Mouse (Mus musculus) forebrain, embryonic 10.5 days (tissue): ENCODE results near the gene Dhx30. TPM values are rescaled to one million over a fixed set of nuclear protein-coding genes. Genes with fewer than 3 reads are reported as not detected.

ENCODE experiments used
- DNase-seq: peaks from one replicate; pipeline ENCODE4 v3.0.0-alpha.2; 2017; ENCODE audit warnings: low spot score; ENCODE audit errors: extremely low spot score
- H3K27ac ChIP-seq: fragments of 300-500 bp; sonication (generic); 2 replicates; pipeline ENCODE4 v1.5.1; 2016; ENCODE audit warnings: mild to moderate bottlenecking
- H3K27me3 ChIP-seq: fragments of 300-500 bp; sonication (generic); 2 replicates; pipeline ENCODE4 v1.6.1; 2016; ENCODE audit warnings: mild to moderate bottlenecking; ENCODE audit not compliant: poor library complexity, severe bottlenecking
- H3K36me3 ChIP-seq: fragments of 300-500 bp; sonication (generic); replicated peaks from 2 replicates; pipeline ENCODE4 v1.6.1; 2016; ENCODE audit warnings: mild to moderate bottlenecking, moderate library complexity
- H3K4me1 ChIP-seq: fragments of 300-500 bp; sonication (generic); 2 replicates; pipeline ENCODE4 v1.6.1; 2016
- H3K4me3 ChIP-seq: fragments of 300-500 bp; sonication (generic); 2 replicates; pipeline ENCODE4 v1.5.1; 2016; ENCODE audit warnings: mild to moderate bottlenecking, moderate library complexity
- H3K9me3 ChIP-seq: fragments of 300-500 bp; sonication (generic); 2 replicates; pipeline ENCODE4 v1.6.1; 2016; ENCODE audit warnings: mild to moderate bottlenecking, moderate library complexity
- WGBS: fragments of 180-500 bp; shearing (Covaris S2); methylation state at CpG from one replicate; pipeline ENCODE4 v1.1.7; 2016; 5-methylcytosine and 5-hydroxymethylcytosine counted together
- polyA plus RNA-seq: library from polyadenylated mRNA; unstranded; fragments of >200 nt; fragmentation: Nextera tagmentation; extraction: Ambion mirVana; gene quantifications from 2 replicates; pipeline ENCODE4 v1.2.1, GENCODE M21; 2016

Gene Dhx30
- polyA plus RNA-seq, 1 experiment from 2014 or later = 200 TPM

GRCm38 (mm10) chr9:110053305-110054079 is 64.1 kb downstream of the Dhx30 start:
- 32% methylated on average over 8 of the region's 8 CpGs for WGBS
- H3K27ac ChIP-seq = peak overlapping the region; percentile 79
- no peaks in the 10 kb centered on the region for H3K36me3 ChIP-seq
- H3K4me3 ChIP-seq = peak overlapping the region; percentile 36; the same call in 1 of the 2 replicates
- DNase-seq = peak; percentile 40
- no peaks in the 10 kb centered on the region for H3K27me3 ChIP-seq
- no peaks in the 10 kb centered on the region for H3K9me3 ChIP-seq
- peaks cover 61% of the 10 kb centered on the region for H3K4me1 ChIP-seq

GRCm38 (mm10) chr9:110052951-110053304 is 64.7 kb downstream of the Dhx30 start:
- H3K4me1 ChIP-seq = peaks cover 63% of the 10 kb centered on the region
- no peaks in the 10 kb centered on the region for H3K36me3 ChIP-seq
- peak overlapping the region; percentile 36; the same call in 1 of the 2 replicates for H3K4me3 ChIP-seq
- H3K27ac ChIP-seq = peak overlapping the region; percentile 79
- H3K9me3 ChIP-seq = no peaks in the 10 kb centered on the region
- 55% methylated on average over 4 of the region's 4 CpGs for WGBS
- no peaks in the 10 kb centered on the region for H3K27me3 ChIP-seq
- no peak for DNase-seq

GRCm38 (mm10) chr9:110051869-110052661 is 65.6 kb downstream of the Dhx30 start:
- peaks cover 64% of the 10 kb centered on the region for H3K4me1 ChIP-seq
- peak overlapping the region; percentile 79 for H3K27ac ChIP-seq
- H3K9me3 ChIP-seq = no peaks in the 10 kb centered on the region
- no peaks in the 10 kb centered on the region for H3K27me3 ChIP-seq
- H3K36me3 ChIP-seq = no peaks in the 10 kb centered on the region
- 15% methylated on average over 23 of the region's 23 CpGs for WGBS
- H3K4me3 ChIP-seq = peak overlapping the region; percentile 36
- peak; percentile 22 for DNase-seq

GRCm38 (mm10) chr9:110051184-110051583 is 66.4 kb downstream of the Dhx30 start:
- DNase-seq = no peak
- no peaks in the 10 kb centered on the region for H3K27me3 ChIP-seq

GRCm38 (mm10) chr9:110047857-110048256 is 69.8 kb downstream of the Dhx30 start:
- Histone ChIP-seq H3K4me1 (peaks cover 31% of the 10 kb centered on the region), H3K36me3 (peaks cover 19% of the 10 kb centered on the region), H3K9me3 (no peaks in the 10 kb centered on the region), H3K27ac (no peak overlapping the region), H3K4me3 (no peak overlapping the region), H3K27me3 (no peaks in the 10 kb centered on the region)
- DNase-seq = no peak
- 72% methylated on average over 3 of the region's 3 CpGs for WGBS

More at GRCm38 (mm10) chr9:110051184-110051583, 66.4 kb downstream of the Dhx30 start:
- Histone ChIP-seq H3K4me3 (no peak overlapping the region), H3K4me1 (peaks cover 59% of the 10 kb centered on the region), H3K27ac (no peak overlapping the region; the same call in 1 of the 2 replicates), H3K36me3 (no peaks in the 10 kb centered on the region), H3K9me3 (no peaks in the 10 kb centered on the region)

GRCm38 (mm10) chr9:110047260-110047659 is 70.4 kb downstream of the Dhx30 start:
- Histone ChIP-seq H3K9me3 (no peaks in the 10 kb centered on the region), H3K27ac (no peak overlapping the region)

GRCm38 (mm10) chr9:110045763-110046377 is 71.8 kb downstream of the Dhx30 start:
- Histone ChIP-seq H3K4me1 (peaks cover 11% of the 10 kb centered on the region), H3K27me3 (no peaks in the 10 kb centered on the region), H3K9me3 (no peaks in the 10 kb centered on the region), H3K4me3 (no peak overlapping the region), H3K27ac (no peak overlapping the region), H3K36me3 (peaks cover 19% of the 10 kb centered on the region)
- no peak for DNase-seq

More at GRCm38 (mm10) chr9:110047260-110047659, 70.4 kb downstream of the Dhx30 start:
- H3K36me3 ChIP-seq = peaks cover 19% of the 10 kb centered on the region
- no peaks in the 10 kb centered on the region for H3K27me3 ChIP-seq
- no peak overlapping the region for H3K4me3 ChIP-seq
- H3K4me1 ChIP-seq = peaks cover 25% of the 10 kb centered on the region
- DNase-seq = no peak

GRCm38 (mm10) chr9:110044373-110044772 is 73.3 kb downstream of the Dhx30 start:
- Histone ChIP-seq H3K9me3 (no peaks in the 10 kb centered on the region), H3K27ac (no peak overlapping the region), H3K4me1 (peaks cover 5% of the 10 kb centered on the region; the same call in 1 of the 2 replicates), H3K27me3 (no peaks in the 10 kb centered on the region), H3K4me3 (no peak overlapping the region), H3K36me3 (peaks cover 29% of the 10 kb centered on the region)
- WGBS = 96% methylated on average over 4 of the region's 4 CpGs
- DNase-seq = no peak

GRCm38 (mm10) chr9:110038485-110038884 is 79.1 kb downstream of the Dhx30 start:
- H3K27ac ChIP-seq = no peak overlapping the region
- no peaks in the 10 kb centered on the region for H3K27me3 ChIP-seq
- no peaks in the 10 kb centered on the region for H3K9me3 ChIP-seq
- H3K4me3 ChIP-seq = no peak overlapping the region
- WGBS = 97% methylated on average over 2 of the region's 2 CpGs
- DNase-seq = no peak
- no peaks in the 10 kb centered on the region for H3K4me1 ChIP-seq
- H3K36me3 ChIP-seq = peaks cover 64% of the 10 kb centered on the region

GRCm38 (mm10) chr9:110037895-110038294 is 79.7 kb downstream of the Dhx30 start:
- H3K4me3 ChIP-seq = no peak overlapping the region
- WGBS = 94% methylated on average over 8 of the region's 8 CpGs
- no peaks in the 10 kb centered on the region for H3K4me1 ChIP-seq
- no peak overlapping the region for H3K27ac ChIP-seq
- H3K36me3 ChIP-seq = peaks cover 63% of the 10 kb centered on the region
- no peaks in the 10 kb centered on the region for H3K27me3 ChIP-seq
- no peak for DNase-seq
- no peaks in the 10 kb centered on the region for H3K9me3 ChIP-seq

GRCm38 (mm10) chr9:110035091-110035490 is 82.5 kb downstream of the Dhx30 start:
- H3K27ac ChIP-seq = no peak overlapping the region
- no peaks in the 10 kb centered on the region for H3K9me3 ChIP-seq
- H3K36me3 ChIP-seq = peaks cover 62% of the 10 kb centered on the region
- WGBS = 87% methylated on average over 4 of the region's 4 CpGs
- no peak for DNase-seq
- H3K4me3 ChIP-seq = no peak overlapping the region
- H3K4me1 ChIP-seq = no peaks in the 10 kb centered on the region
- H3K27me3 ChIP-seq = no peaks in the 10 kb centered on the region
